ENCODE assay signal across 8 mouse cellular contexts in genomic region chr4:53594204-53594603, GRCm38 (mm10). TPM values are rescaled to one million over a fixed set of nuclear protein-coding genes. Genes with fewer than 3 reads are reported as not detected.
A peak's percentile ranks its signal among the peaks of the same experiment; 100 is the strongest.
DNase-seq lines count a peak whose midpoint lies in the region; ATAC-seq and TF ChIP-seq lines count a peak whose summit lies in the region.

No protein-coding gene starts in this region.

- H3K9ac ChIP-seq in intestine, postnatal 0 days (ENCODE audit: low read depth, low read length), result no peak overlapping the region
- no peak overlapping the region for H3K9ac ChIP-seq in intestine, embryonic 16.5 days (ENCODE audit: low read depth, low read length)
- H3K9ac ChIP-seq in embryonic facial prominence, embryonic 11.5 days (replicated peaks; ENCODE audit: low read length), result no peak overlapping the region
- no peak overlapping the region for H3K9ac ChIP-seq in heart, embryonic 12.5 days

- TF ChIP-seq CTCF in intestine, postnatal 0 days (IDR thresholded peaks at IDR 0.05; ENCODE audit: low read depth), result peak; percentile 93

- H3K4me1 ChIP-seq in intestine, postnatal 0 days (replicated peaks; ENCODE audit: control insufficient read depth, insufficient read depth, low read length), result peaks cover 6% of the 10 kb centered on the region
- peaks cover 14% of the 10 kb centered on the region for H3K4me1 ChIP-seq in intestine, embryonic 16.5 days (ENCODE audit: control insufficient read depth, insufficient read depth, low read length)
- no peaks in the 10 kb centered on the region for H3K4me1 ChIP-seq in embryonic facial prominence, embryonic 11.5 days (ENCODE audit: control insufficient read depth, insufficient read depth, low read length)
- H3K4me1 ChIP-seq in heart, embryonic 12.5 days (replicated peaks), result peaks cover 11% of the 10 kb centered on the region

- DNase-seq in adrenal gland, postnatal 25 days, result peak; percentile 29
- DNase-seq in embryonic facial prominence, embryonic 11.5 days (ENCODE audit: low spot score), result peak; percentile 74
- peak; percentile 55 for DNase-seq in layer of hippocampus, adult 9-10 months (ENCODE audit: low spot score)
- peak; percentile 78 for DNase-seq in lung, postnatal 25 days (ENCODE audit: low spot score)
- DNase-seq in right cerebral cortex, postnatal 10 days (ENCODE audit: low spot score in 2 of 2), result peak; percentile 74 to 77

- WGBS in intestine, postnatal 0 days, result 20% methylated on average over 4 of the region's 4 CpGs
- 24% methylated on average over 4 of the region's 4 CpGs for WGBS in intestine, embryonic 16.5 days
- 36% methylated on average over 4 of the region's 4 CpGs for WGBS in embryonic facial prominence, embryonic 11.5 days
- 28% methylated on average over 4 of the region's 4 CpGs for WGBS in heart, embryonic 12.5 days

- no peak overlapping the region for H3K4me3 ChIP-seq in intestine, postnatal 0 days (ENCODE audit: low read depth, low read length)
- H3K4me3 ChIP-seq in intestine, embryonic 16.5 days (ENCODE audit: low read length), result no peak overlapping the region
- H3K4me3 ChIP-seq in embryonic facial prominence, embryonic 11.5 days (ENCODE audit: low read depth, low read length), result no peak overlapping the region
- H3K4me3 ChIP-seq in heart, embryonic 12.5 days, result no peak overlapping the region

- no peak for ATAC-seq in intestine, postnatal 0 days
- ATAC-seq in intestine, embryonic 16.5 days, result no peak
- ATAC-seq in embryonic facial prominence, embryonic 11.5 days (replicated peaks; ENCODE audit: insufficient number of reproducible peaks, low FRiP score, low TSS enrichment, low read depth), result no peak
- 0 out of 2 replicates have a peak, but pooled peaks have one; percentile 27 for ATAC-seq in heart, embryonic 12.5 days (ENCODE audit: insufficient number of reproducible peaks, low FRiP score)

- no peaks in the 10 kb centered on the region for H3K27me3 ChIP-seq in intestine, postnatal 0 days (replicated peaks; ENCODE audit: control insufficient read depth, insufficient read depth, low read length)
- H3K27me3 ChIP-seq in intestine, embryonic 16.5 days (replicated peaks; ENCODE audit: control insufficient read depth, insufficient read depth, low read length), result no peaks in the 10 kb centered on the region
- H3K27me3 ChIP-seq in embryonic facial prominence, embryonic 11.5 days (ENCODE audit: control insufficient read depth, insufficient read depth, low read length), result no peaks in the 10 kb centered on the region
- no peaks in the 10 kb centered on the region for H3K27me3 ChIP-seq in heart, embryonic 12.5 days (replicated peaks)

- H3K4me2 ChIP-seq in intestine, postnatal 0 days (replicated peaks; ENCODE audit: low read depth), result no peak overlapping the region
- H3K4me2 ChIP-seq in intestine, embryonic 16.5 days (ENCODE audit: low read depth, low read length), result no peak overlapping the region
- H3K4me2 ChIP-seq in embryonic facial prominence, embryonic 11.5 days (ENCODE audit: low read depth, low read length), result no peak overlapping the region
- H3K4me2 ChIP-seq in heart, embryonic 12.5 days, result no peak overlapping the region

- H3K27ac ChIP-seq in intestine, postnatal 0 days (ENCODE audit: low read depth, low read length), result no peak overlapping the region
- H3K27ac ChIP-seq in intestine, embryonic 16.5 days (ENCODE audit: low read length), result no peak overlapping the region
- H3K27ac ChIP-seq in embryonic facial prominence, embryonic 11.5 days (replicated peaks; ENCODE audit: low read depth, low read length), result no peak overlapping the region
- H3K27ac ChIP-seq in heart, embryonic 12.5 days (ENCODE audit: poor library complexity, severe bottlenecking), result no peak overlapping the region

- no peaks in the 10 kb centered on the region for H3K36me3 ChIP-seq in intestine, postnatal 0 days (ENCODE audit: control insufficient read depth, insufficient read depth)
- no peaks in the 10 kb centered on the region for H3K36me3 ChIP-seq in intestine, embryonic 16.5 days (ENCODE audit: control insufficient read depth, insufficient read depth, low read length)
- no peaks in the 10 kb centered on the region for H3K36me3 ChIP-seq in embryonic facial prominence, embryonic 11.5 days (replicated peaks; ENCODE audit: control insufficient read depth, insufficient read depth, low read depth, low read length)
- H3K36me3 ChIP-seq in heart, embryonic 12.5 days, result no peaks in the 10 kb centered on the region

- no peaks in the 10 kb centered on the region for H3K9me3 ChIP-seq in intestine, postnatal 0 days (ENCODE audit: control insufficient read depth)
- no peaks in the 10 kb centered on the region for H3K9me3 ChIP-seq in intestine, embryonic 16.5 days (ENCODE audit: control insufficient read depth, low read length)
- no peaks in the 10 kb centered on the region for H3K9me3 ChIP-seq in embryonic facial prominence, embryonic 11.5 days (replicated peaks; ENCODE audit: control insufficient read depth, low read length)
- H3K9me3 ChIP-seq in heart, embryonic 12.5 days (replicated peaks), result no peaks in the 10 kb centered on the region

RNA-seq across cellular contexts. Expression of gene Fsd1l, which starts 37.1 kb away (rescaled TPM):
- 5.4 and 6.8 TPM in 2 replicates for polyA plus RNA-seq in intestine, postnatal 0 days (2015; fragmentation: Nextera tagmentation; extraction: Ambion mirVana)
- 9.2 and 12.4 TPM in 2 replicates for polyA plus RNA-seq in intestine, embryonic 16.5 days (2015; fragmentation: Nextera tagmentation; extraction: Ambion mirVana)
- 7.1 and 10.2 TPM in 2 replicates for total RNA-seq in adrenal gland, postnatal 25 days (2021)
- 10.3 and 10.7 TPM in 2 replicates for polyA plus RNA-seq in embryonic facial prominence, embryonic 11.5 days (2014; fragmentation: Nextera tagmentation; extraction: Ambion mirVana)
- polyA plus RNA-seq in heart, embryonic 12.5 days (2016; fragmentation: Nextera tagmentation; extraction: Ambion mirVana), result 10.6 and 11.1 TPM in 2 replicates
